Mouse (Mus musculus): Measurements from ENCODE around the gene Gli2. TPM values are rescaled to one million over a fixed set of nuclear protein-coding genes. Genes with fewer than 3 reads are reported as not detected.

The Gli2 gene
- polyA plus RNA-seq, 1 experiment from 2014 or later, result 11.6 TPM

GRCm38 (mm10) chr1:119025647-119026358 lies 27.6 kb downstream of the Gli2 start:
- DNase-seq (ENCODE audit: low spot score) (no peak), ATAC-seq (replicated peaks; ENCODE audit: low FRiP score, low TSS enrichment, low read depth) (no peak; the same call in 1 of the 2 replicates)

GRCm38 (mm10) chr1:119022311-119022710 lies 31.1 kb downstream of the Gli2 start:
- WGBS, result 25% methylated on average over 1 of the region's 1 CpGs
- peaks cover 23% of the 10 kb centered on the region for H3K4me1 ChIP-seq (replicated peaks; ENCODE audit: control insufficient read depth, insufficient read depth, low read length)
- H3K9ac ChIP-seq (ENCODE audit: low read length), result no peak overlapping the region
- H3K4me3 ChIP-seq (ENCODE audit: low read depth, low read length), result no peak overlapping the region
- DNase-seq (ENCODE audit: low spot score) (no peak), ATAC-seq (replicated peaks; ENCODE audit: low FRiP score, low TSS enrichment, low read depth) (no peak)
- H3K27me3 ChIP-seq (replicated peaks; ENCODE audit: control insufficient read depth, insufficient read depth, low read length), result no peaks in the 10 kb centered on the region
- no peaks in the 10 kb centered on the region for H3K9me3 ChIP-seq (ENCODE audit: control insufficient read depth, low read length)
- no peak overlapping the region for H3K4me2 ChIP-seq (ENCODE audit: low read length)
- no peak overlapping the region for H3K27ac ChIP-seq (ENCODE audit: low read depth)
- H3K36me3 ChIP-seq (ENCODE audit: control insufficient read depth, insufficient read depth, low read length), result no peaks in the 10 kb centered on the region

More at GRCm38 (mm10) chr1:119025647-119026358, 27.6 kb downstream of the Gli2 start:
- WGBS, result 30% methylated on average over 8 of the region's 8 CpGs
- peaks cover 23% of the 10 kb centered on the region for H3K4me1 ChIP-seq (replicated peaks; ENCODE audit: control insufficient read depth, insufficient read depth, low read length)
- no peaks in the 10 kb centered on the region for H3K27me3 ChIP-seq (replicated peaks; ENCODE audit: control insufficient read depth, insufficient read depth, low read length)
- no peaks in the 10 kb centered on the region for H3K9me3 ChIP-seq (ENCODE audit: control insufficient read depth, low read length)
- no peak overlapping the region for H3K4me3 ChIP-seq (ENCODE audit: low read depth, low read length)
- H3K27ac ChIP-seq (ENCODE audit: low read depth), result peak overlapping the region; percentile 19
- no peak overlapping the region for H3K9ac ChIP-seq (ENCODE audit: low read length)
- no peak overlapping the region for H3K4me2 ChIP-seq (ENCODE audit: low read length)
- no peaks in the 10 kb centered on the region for H3K36me3 ChIP-seq (ENCODE audit: control insufficient read depth, insufficient read depth, low read length)

- Histone ChIP-seq H3K36me3 (ENCODE audit: control insufficient read depth, insufficient read depth, low read length) (no peaks in the 10 kb centered on the region), H3K4me3 (ENCODE audit: low read depth, low read length) (no peak overlapping the region), H3K9ac (ENCODE audit: low read length) (no peak overlapping the region), H3K9me3 (ENCODE audit: control insufficient read depth, low read length) (no peaks in the 10 kb centered on the region), H3K27me3 (replicated peaks; ENCODE audit: control insufficient read depth, insufficient read depth, low read length) (no peaks in the 10 kb centered on the region), H3K4me2 (ENCODE audit: low read length) (no peak overlapping the region), H3K4me1 (replicated peaks; ENCODE audit: control insufficient read depth, insufficient read depth, low read length) (peaks cover 9% of the 10 kb centered on the region; the same call in 1 of the 2 replicates), H3K27ac (ENCODE audit: low read depth) (no peak overlapping the region)
- 90% methylated on average over 2 of the region's 2 CpGs for WGBS
- DNase-seq (ENCODE audit: low spot score) (no peak), ATAC-seq (replicated peaks; ENCODE audit: low FRiP score, low TSS enrichment, low read depth) (no peak)
Observed at GRCm38 (mm10) chr1:119020092-119020491, 33.3 kb downstream of the Gli2 start.

GRCm38 (mm10) chr1:119019056-119019455 lies 34.4 kb downstream of the Gli2 start:
- no peak for ATAC-seq (replicated peaks; ENCODE audit: low FRiP score, low TSS enrichment, low read depth)
- H3K4me1 ChIP-seq (replicated peaks; ENCODE audit: control insufficient read depth, insufficient read depth, low read length), result peaks cover 9% of the 10 kb centered on the region; the same call in 1 of the 2 replicates
- no peak overlapping the region for H3K4me2 ChIP-seq (ENCODE audit: low read length)
- H3K36me3 ChIP-seq (ENCODE audit: control insufficient read depth, insufficient read depth, low read length), result no peaks in the 10 kb centered on the region
- H3K4me3 ChIP-seq (ENCODE audit: low read depth, low read length), result no peak overlapping the region
- H3K27me3 ChIP-seq (replicated peaks; ENCODE audit: control insufficient read depth, insufficient read depth, low read length), result no peaks in the 10 kb centered on the region
- H3K9me3 ChIP-seq (ENCODE audit: control insufficient read depth, low read length), result no peaks in the 10 kb centered on the region
- no peak overlapping the region for H3K27ac ChIP-seq (ENCODE audit: low read depth)
- H3K9ac ChIP-seq (ENCODE audit: low read length), result no peak overlapping the region
- DNase-seq (ENCODE audit: low spot score), result no peak

- Histone ChIP-seq H3K9ac (ENCODE audit: low read length) (no peak overlapping the region), H3K27ac (ENCODE audit: low read depth) (no peak overlapping the region), H3K27me3 (replicated peaks; ENCODE audit: control insufficient read depth, insufficient read depth, low read length) (no peaks in the 10 kb centered on the region), H3K4me2 (ENCODE audit: low read length) (no peak overlapping the region), H3K9me3 (ENCODE audit: control insufficient read depth, low read length) (no peaks in the 10 kb centered on the region), H3K4me1 (replicated peaks; ENCODE audit: control insufficient read depth, insufficient read depth, low read length) (no peaks in the 10 kb centered on the region), H3K36me3 (ENCODE audit: control insufficient read depth, insufficient read depth, low read length) (no peaks in the 10 kb centered on the region), H3K4me3 (ENCODE audit: low read depth, low read length) (no peak overlapping the region)
- WGBS, result 89% methylated on average over 3 of the region's 3 CpGs
- DNase-seq (ENCODE audit: low spot score) (no peak), ATAC-seq (replicated peaks; ENCODE audit: low FRiP score, low TSS enrichment, low read depth) (no peak)
Observed at GRCm38 (mm10) chr1:119016866-119017265, 36.6 kb downstream of the Gli2 start.

GRCm38 (mm10) chr1:119015108-119015507 lies 38.3 kb downstream of the Gli2 start:
- WGBS, result 60% methylated on average over 6 of the region's 6 CpGs
- Histone ChIP-seq H3K4me2 (ENCODE audit: low read length) (no peak overlapping the region), H3K4me1 (replicated peaks; ENCODE audit: control insufficient read depth, insufficient read depth, low read length) (no peaks in the 10 kb centered on the region), H3K27ac (ENCODE audit: low read depth) (no peak overlapping the region), H3K9ac (ENCODE audit: low read length) (no peak overlapping the region), H3K4me3 (ENCODE audit: low read depth, low read length) (no peak overlapping the region), H3K36me3 (ENCODE audit: control insufficient read depth, insufficient read depth, low read length) (no peaks in the 10 kb centered on the region), H3K9me3 (ENCODE audit: control insufficient read depth, low read length) (no peaks in the 10 kb centered on the region), H3K27me3 (replicated peaks; ENCODE audit: control insufficient read depth, insufficient read depth, low read length) (no peaks in the 10 kb centered on the region)
- DNase-seq (ENCODE audit: low spot score), result no peak
- ATAC-seq (replicated peaks; ENCODE audit: low FRiP score, low TSS enrichment, low read depth), result no peak

- H3K27ac ChIP-seq (ENCODE audit: low read depth), result no peak overlapping the region
- 0 out of 2 replicates have a peak, but pooled peaks cover 2% of the 10 kb centered on the region for H3K4me1 ChIP-seq (replicated peaks; ENCODE audit: control insufficient read depth, insufficient read depth, low read length)
- H3K4me2 ChIP-seq (ENCODE audit: low read length), result no peak overlapping the region
- no peak overlapping the region for H3K4me3 ChIP-seq (ENCODE audit: low read depth, low read length)
- ATAC-seq (replicated peaks; ENCODE audit: low FRiP score, low TSS enrichment, low read depth) (no peak), DNase-seq (ENCODE audit: low spot score) (no peak)
- H3K36me3 ChIP-seq (ENCODE audit: control insufficient read depth, insufficient read depth, low read length), result no peaks in the 10 kb centered on the region
- no peak overlapping the region for H3K9ac ChIP-seq (ENCODE audit: low read length)
- H3K9me3 ChIP-seq (ENCODE audit: control insufficient read depth, low read length), result no peaks in the 10 kb centered on the region
- H3K27me3 ChIP-seq (replicated peaks; ENCODE audit: control insufficient read depth, insufficient read depth, low read length), result no peaks in the 10 kb centered on the region
Observed at GRCm38 (mm10) chr1:119008949-119009348, 44.5 kb downstream of the Gli2 start.

GRCm38 (mm10) chr1:119003852-119004398 lies 49.5 kb downstream of the Gli2 start:
- no peak overlapping the region for H3K4me3 ChIP-seq (ENCODE audit: low read depth, low read length)
- peaks cover 6% of the 10 kb centered on the region; the same call in 1 of the 2 replicates for H3K36me3 ChIP-seq (ENCODE audit: control insufficient read depth, insufficient read depth, low read length)
- no peak overlapping the region for H3K27ac ChIP-seq (ENCODE audit: low read depth)
- no peaks in the 10 kb centered on the region for H3K27me3 ChIP-seq (replicated peaks; ENCODE audit: control insufficient read depth, insufficient read depth, low read length)
- ATAC-seq (replicated peaks; ENCODE audit: low FRiP score, low TSS enrichment, low read depth), result no peak
- 36% methylated on average over 1 of the region's 1 CpGs for WGBS
- H3K4me1 ChIP-seq (replicated peaks; ENCODE audit: control insufficient read depth, insufficient read depth, low read length), result 0 out of 2 replicates have a peak, but pooled peaks cover 2% of the 10 kb centered on the region
- no peaks in the 10 kb centered on the region for H3K9me3 ChIP-seq (ENCODE audit: control insufficient read depth, low read length)
- DNase-seq (ENCODE audit: low spot score), result no peak
- H3K4me2 ChIP-seq (ENCODE audit: low read length), result no peak overlapping the region
- no peak overlapping the region for H3K9ac ChIP-seq (ENCODE audit: low read length)

Data from intestine, embryonic 14.5 days (tissue).